8 mouse cellular contexts compared by ENCODE assay signal in genomic region chr8:56552045-56552444, GRCm38 (mm10). TPM values are rescaled to one million over a fixed set of nuclear protein-coding genes. Genes with fewer than 3 reads are reported as not detected.
A peak's percentile ranks its signal among the peaks of the same experiment; 100 is the strongest.
DNase-seq lines count a peak whose midpoint lies in the region; ATAC-seq and TF ChIP-seq lines count a peak whose summit lies in the region.

No protein-coding gene starts in this region.

- H3K27ac ChIP-seq in heart, embryonic 11.5 days (ENCODE audit: low read depth, low read length), result no peak overlapping the region; the same call in 1 of the 2 replicates
- H3K27ac ChIP-seq in forebrain, postnatal 0 days (ENCODE audit: low read depth, low read length), result no peak overlapping the region
- H3K27ac ChIP-seq in limb, embryonic 10.5 days, result peak overlapping the region; percentile 93; the same call in 1 of the 2 replicates
- no peak overlapping the region for H3K27ac ChIP-seq in stomach, embryonic 15.5 days

- peak overlapping the region; percentile 97 for H3K4me3 ChIP-seq in heart, embryonic 11.5 days (ENCODE audit: low read depth, low read length)
- peak overlapping the region; percentile 81 for H3K4me3 ChIP-seq in G1E (ENCODE audit: low read depth, low read length)
- H3K4me3 ChIP-seq in forebrain, postnatal 0 days (ENCODE audit: low read depth, low read length), result peak overlapping the region; percentile 81
- H3K4me3 ChIP-seq in limb, embryonic 10.5 days, result peak overlapping the region; percentile 91
- H3K4me3 ChIP-seq in stomach, embryonic 15.5 days (replicated peaks), result peak overlapping the region; percentile 62

- H3K4me1 ChIP-seq in heart, embryonic 11.5 days (ENCODE audit: control insufficient read depth, insufficient read depth, low read length), result peaks cover 12% of the 10 kb centered on the region
- H3K4me1 ChIP-seq in G1E (ENCODE audit: insufficient read depth, low read depth, low read length), result peaks cover 11% of the 10 kb centered on the region
- peaks cover 9% of the 10 kb centered on the region; the same call in 1 of the 2 replicates for H3K4me1 ChIP-seq in forebrain, postnatal 0 days (ENCODE audit: insufficient read depth)
- H3K4me1 ChIP-seq in limb, embryonic 10.5 days, result peaks cover 20% of the 10 kb centered on the region
- H3K4me1 ChIP-seq in stomach, embryonic 15.5 days, result peaks cover 3% of the 10 kb centered on the region; the same call in 1 of the 2 replicates

- no peak for DNase-seq in heart, postnatal 25 days (ENCODE audit: low spot score)
- no peak for DNase-seq in G1E (ENCODE audit: low spot score)
- DNase-seq in forebrain, postnatal 0 days, result no peak
- DNase-seq in limb, embryonic 10.5 days (ENCODE audit: low spot score), result no peak
- DNase-seq in right cerebral cortex, adult 2 months (ENCODE audit: low spot score in 2 of 2), result no peak

- H3K4me2 ChIP-seq in heart, embryonic 11.5 days, result peak overlapping the region; percentile 66
- H3K4me2 ChIP-seq in forebrain, postnatal 0 days (ENCODE audit: low read depth), result peak overlapping the region; percentile 50
- H3K4me2 ChIP-seq in stomach, embryonic 15.5 days, result peak overlapping the region; percentile 62

- H3K9me3 ChIP-seq in heart, embryonic 11.5 days (replicated peaks; ENCODE audit: control insufficient read depth, low read length), result no peaks in the 10 kb centered on the region
- no peaks in the 10 kb centered on the region for H3K9me3 ChIP-seq in G1E (replicated peaks)
- no peaks in the 10 kb centered on the region for H3K9me3 ChIP-seq in forebrain, postnatal 0 days (ENCODE audit: low read length)
- no peaks in the 10 kb centered on the region for H3K9me3 ChIP-seq in limb, embryonic 10.5 days (replicated peaks)
- no peaks in the 10 kb centered on the region for H3K9me3 ChIP-seq in stomach, embryonic 15.5 days

- ATAC-seq in heart, embryonic 11.5 days (replicated peaks; ENCODE audit: insufficient number of reproducible peaks, low FRiP score, low TSS enrichment), result no peak
- no peak for ATAC-seq in G1E (ENCODE audit: extremely low read depth, insufficient number of reproducible peaks, low FRiP score, poor library complexity, severe bottlenecking)
- ATAC-seq in forebrain, postnatal 0 days, result no peak
- ATAC-seq in stomach, embryonic 15.5 days (ENCODE audit: insufficient read depth, low FRiP score, low read depth), result no peak
- ATAC-seq in frontal cortex, adult (ENCODE audit: low TSS enrichment), result no peak

- intact Hi-C loops in heart, postnatal 25 days (cut with DNase I), result loop anchor here (5.0 to 10.0 kb wide), 2 partner anchors 65 to 783 kb away; no protein-coding TSS in a partner anchor

- TF ChIP-seq CTCF in G1E (IDR thresholded peaks at IDR 0.05; ENCODE audit: low read depth, low read length), result no peak
- no peak for TF ChIP-seq CTCF in forebrain, postnatal 0 days (IDR thresholded peaks at IDR 0.05; ENCODE audit: low read depth)

- H3K9ac ChIP-seq in heart, embryonic 11.5 days (ENCODE audit: low read depth, low read length), result peak overlapping the region; percentile 93
- 0 out of 2 replicates have a peak overlapping the region, but pooled peaks have one; percentile 72 for H3K9ac ChIP-seq in forebrain, postnatal 0 days
- H3K9ac ChIP-seq in stomach, embryonic 15.5 days, result no peak overlapping the region

- 26% methylated on average over 10 of the region's 10 CpGs for WGBS in heart, embryonic 11.5 days (ENCODE audit: insufficient replicate concordance)
- WGBS in forebrain, postnatal 0 days, result 25% methylated on average over 10 of the region's 10 CpGs
- WGBS in limb, embryonic 10.5 days, result 34% methylated on average over 10 of the region's 10 CpGs
- 25% methylated on average over 10 of the region's 10 CpGs for WGBS in stomach, embryonic 15.5 days

- no peaks in the 10 kb centered on the region for H3K27me3 ChIP-seq in heart, embryonic 11.5 days (ENCODE audit: control insufficient read depth, insufficient read depth, low read length)
- no peaks in the 10 kb centered on the region for H3K27me3 ChIP-seq in G1E (ENCODE audit: insufficient read depth, low read length)
- no peaks in the 10 kb centered on the region for H3K27me3 ChIP-seq in forebrain, postnatal 0 days (ENCODE audit: insufficient read depth, low read length)
- H3K27me3 ChIP-seq in limb, embryonic 10.5 days (ENCODE audit: low read depth, poor library complexity, severe bottlenecking), result no peaks in the 10 kb centered on the region
- H3K27me3 ChIP-seq in stomach, embryonic 15.5 days (replicated peaks), result no peaks in the 10 kb centered on the region

- no peaks in the 10 kb centered on the region for H3K36me3 ChIP-seq in heart, embryonic 11.5 days (ENCODE audit: control insufficient read depth, insufficient read depth, low read length)
- H3K36me3 ChIP-seq in G1E (replicated peaks), result peaks cover 11% of the 10 kb centered on the region
- no peaks in the 10 kb centered on the region for H3K36me3 ChIP-seq in forebrain, postnatal 0 days (ENCODE audit: insufficient read depth)
- 0 out of 2 replicates have a peak, but pooled peaks cover 3% of the 10 kb centered on the region for H3K36me3 ChIP-seq in limb, embryonic 10.5 days
- H3K36me3 ChIP-seq in stomach, embryonic 15.5 days, result no peaks in the 10 kb centered on the region

RNA-seq across cellular contexts. Expression of gene Fbxo8, which starts 1.2 kb away (rescaled TPM):
- polyA plus RNA-seq in heart, embryonic 11.5 days (2014; fragmentation: Nextera tagmentation; extraction: Ambion mirVana), result 43.2 and 45.0 TPM in 2 replicates
- 10 to 100 TPM; 48.2 to 56.8 TPM for total RNA-seq in heart, postnatal 25 days (2021)
- total RNA-seq in G1E (2014; fragmentation: Nextera tagmentation), result 108 and 147 TPM in 2 replicates
- 27.3 and 27.8 TPM in 2 replicates for total RNA-seq in G1E (2017)
- polyA plus RNA-seq in G1E (2012), result 9.9 and 10.0 TPM in 2 replicates
- 25.5 and 32.5 TPM in 2 replicates for total RNA-seq in forebrain, postnatal 0 days (2014; rRNA removed)
- 35.1 and 42.7 TPM in 2 replicates for polyA plus RNA-seq in forebrain, postnatal 0 days (2015; fragmentation: Nextera tagmentation; extraction: Ambion mirVana)
- 39.2 and 39.5 TPM in 2 replicates for polyA plus RNA-seq in limb, embryonic 10.5 days (2016; fragmentation: Nextera tagmentation; extraction: Ambion mirVana)
- polyA plus RNA-seq in stomach, embryonic 15.5 days (2015; fragmentation: Nextera tagmentation; extraction: Ambion mirVana), result 37.8 and 38.4 TPM in 2 replicates

RNA-seq across cellular contexts. Expression of gene Cep44, which starts 1.2 kb away (rescaled TPM):
- 25.7 and 28.2 TPM in 2 replicates for polyA plus RNA-seq in heart, embryonic 11.5 days (2014; fragmentation: Nextera tagmentation; extraction: Ambion mirVana)
- total RNA-seq in heart, postnatal 25 days (2021), result 10 to 100 TPM; 11.7 to 12.4 TPM
- total RNA-seq in G1E (2014; fragmentation: Nextera tagmentation) (78.6 and 79.8 TPM in 2 replicates), G1E (2017) (44.8 and 51.4 TPM in 2 replicates)
- 10.3 and 12.4 TPM in 2 replicates for polyA plus RNA-seq in G1E (2012)
- total RNA-seq in forebrain, postnatal 0 days (2014; rRNA removed), result 33.8 and 38.9 TPM in 2 replicates
- polyA plus RNA-seq in forebrain, postnatal 0 days (2015; fragmentation: Nextera tagmentation; extraction: Ambion mirVana), result 19.9 and 20.0 TPM in 2 replicates
- polyA plus RNA-seq in limb, embryonic 10.5 days (2016; fragmentation: Nextera tagmentation; extraction: Ambion mirVana), result 38.3 and 43.2 TPM in 2 replicates
- polyA plus RNA-seq in stomach, embryonic 15.5 days (2015; fragmentation: Nextera tagmentation; extraction: Ambion mirVana), result 33.7 and 34.0 TPM in 2 replicates
